Mouse (Mus musculus): ENCODE data around the gene Dstn.

Gene Dstn

DNA sequence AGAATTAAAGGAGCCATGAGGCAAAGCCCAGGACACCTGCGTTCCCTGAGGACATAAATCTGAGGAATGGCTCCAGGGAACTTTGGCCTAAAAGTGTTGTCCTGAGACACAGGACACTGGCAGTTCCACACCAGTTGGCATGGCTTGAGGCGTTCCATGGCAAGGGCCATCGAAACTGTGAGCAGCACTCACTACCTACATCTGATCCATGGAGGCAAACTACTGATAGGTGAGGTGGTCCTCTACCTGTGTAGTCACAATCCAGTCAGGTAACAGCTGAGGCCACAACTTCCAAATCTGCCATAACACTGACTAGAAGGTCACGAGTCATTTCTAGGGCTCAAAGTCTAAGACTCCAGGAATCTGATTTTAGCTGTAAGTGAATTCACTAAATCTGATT, 40.6 kb downstream of the Dstn start:
- DNase-seq = peak; percentile 16 to 55

DNA sequence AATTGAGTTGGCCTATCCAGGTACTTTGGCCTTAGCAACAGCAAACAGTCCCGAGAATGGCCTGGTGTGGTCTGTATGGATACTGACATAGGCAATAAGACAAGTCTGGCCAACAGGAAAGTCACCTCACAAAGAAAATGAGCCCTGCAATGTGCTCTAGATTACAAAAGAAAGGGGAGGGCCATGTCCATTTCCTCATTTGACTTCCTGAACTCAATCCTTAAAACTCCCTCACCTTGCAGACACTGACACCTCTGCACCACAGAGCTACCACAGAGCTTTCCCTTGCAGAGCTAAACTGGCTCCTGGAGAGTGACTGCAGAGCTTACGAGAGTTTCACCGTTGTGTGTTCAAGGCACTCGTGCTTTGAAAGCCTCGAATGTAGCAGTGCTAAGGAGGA, 47.1 kb downstream of the Dstn start:
- no peak for DNase-seq

DNA sequence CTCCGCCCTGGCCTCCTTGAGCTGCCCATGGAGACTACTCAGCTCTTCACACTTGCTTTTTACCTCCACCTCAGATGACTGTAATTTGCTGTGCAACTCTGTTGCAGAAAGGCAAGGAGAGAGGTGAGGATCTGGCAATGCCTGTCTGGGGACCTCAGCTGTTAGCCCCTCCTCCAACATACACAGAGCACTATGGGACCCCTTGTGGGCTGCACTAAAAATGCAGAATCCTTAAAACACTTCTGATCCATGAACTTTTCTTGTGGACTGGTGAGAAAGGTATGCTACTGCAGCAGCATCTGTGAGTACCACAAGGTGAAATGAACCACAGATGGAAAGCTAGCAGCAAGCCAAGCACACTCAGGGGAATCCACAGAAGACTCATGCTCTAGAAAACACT, 48.2 kb downstream of the Dstn start:
- no peak for DNase-seq

DNA sequence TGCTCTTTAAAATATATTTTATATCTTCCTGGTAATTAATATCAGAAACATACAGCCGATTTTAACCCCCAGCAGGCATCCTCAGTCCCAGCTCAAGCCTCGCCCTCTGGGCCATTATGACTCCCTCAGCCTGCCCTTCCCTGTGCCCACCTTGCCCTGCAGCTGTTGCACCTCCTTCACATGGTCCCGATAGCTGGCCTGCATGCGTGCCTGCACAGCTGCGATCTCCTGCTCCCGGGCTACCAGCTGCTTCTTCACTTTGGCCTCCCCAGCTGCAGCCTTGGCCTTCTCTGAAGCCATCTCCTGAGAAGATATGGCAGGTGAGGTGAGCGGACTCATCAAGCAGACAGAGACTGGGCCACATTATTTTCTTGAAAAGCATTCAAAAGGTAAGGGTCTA, 54.1 kb downstream of the Dstn start:
- DNase-seq = no peak

DNA sequence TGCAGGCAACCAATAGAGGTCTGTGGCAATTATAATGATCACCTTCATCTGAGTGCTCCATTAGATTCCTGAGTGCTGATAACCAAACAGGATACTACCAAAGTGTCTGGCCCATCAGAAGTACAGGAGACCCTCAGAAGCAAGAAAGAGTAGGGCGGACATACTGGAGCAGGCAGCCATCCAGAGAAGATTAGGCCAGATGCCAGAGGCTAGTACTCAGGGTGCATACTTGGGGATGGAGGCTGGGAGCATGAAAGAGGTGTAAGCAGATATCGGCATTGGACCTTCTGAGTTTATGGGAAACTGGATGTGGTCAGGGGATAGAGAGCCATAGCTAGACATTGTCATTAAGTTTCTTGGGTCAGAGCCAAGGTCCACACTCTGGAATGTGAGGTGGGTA, 55.7 kb downstream of the Dstn start:
- DNase-seq = no peak

DNA sequence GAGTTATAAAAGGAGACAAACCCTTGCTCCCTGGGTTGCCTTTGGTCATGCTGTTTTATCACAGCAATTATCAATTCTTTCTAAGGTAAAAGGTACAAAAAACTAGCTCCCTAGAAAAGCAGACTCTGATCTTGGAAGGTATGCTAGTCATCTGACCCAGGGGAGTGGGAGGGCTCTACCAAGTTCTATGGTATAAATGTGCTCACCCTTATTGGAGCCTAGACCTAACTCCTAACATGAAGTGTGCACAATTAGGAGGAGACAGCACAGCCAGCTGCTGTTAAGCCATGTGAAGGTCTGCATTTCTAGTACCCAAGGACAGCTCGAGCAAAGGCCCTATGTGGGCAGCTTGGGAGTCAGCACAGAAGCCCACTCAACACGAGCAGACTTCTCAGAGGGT, 56.8 kb downstream of the Dstn start:
- no peak for DNase-seq

DNA sequence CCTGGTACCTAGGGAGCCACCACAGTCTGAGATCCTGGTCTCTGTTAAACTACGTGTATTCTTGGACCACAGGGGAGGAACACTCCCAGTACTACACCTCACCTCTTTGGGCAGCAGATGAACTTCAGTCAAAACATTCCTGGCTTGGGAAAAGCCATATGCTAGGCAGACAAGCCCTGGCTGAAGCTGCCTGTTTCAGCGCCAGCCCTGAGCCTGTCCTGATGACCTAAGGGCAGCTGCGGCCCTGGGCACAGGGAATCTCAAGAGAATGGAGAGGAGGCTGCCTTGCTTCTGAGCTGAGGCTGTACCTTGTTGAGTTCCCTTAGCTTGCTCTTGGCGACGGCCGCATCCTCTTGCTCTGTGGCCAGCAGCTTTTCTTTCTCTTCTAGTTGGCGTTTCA, 58.0 kb downstream of the Dstn start:
- DNase-seq = no peak

DNA sequence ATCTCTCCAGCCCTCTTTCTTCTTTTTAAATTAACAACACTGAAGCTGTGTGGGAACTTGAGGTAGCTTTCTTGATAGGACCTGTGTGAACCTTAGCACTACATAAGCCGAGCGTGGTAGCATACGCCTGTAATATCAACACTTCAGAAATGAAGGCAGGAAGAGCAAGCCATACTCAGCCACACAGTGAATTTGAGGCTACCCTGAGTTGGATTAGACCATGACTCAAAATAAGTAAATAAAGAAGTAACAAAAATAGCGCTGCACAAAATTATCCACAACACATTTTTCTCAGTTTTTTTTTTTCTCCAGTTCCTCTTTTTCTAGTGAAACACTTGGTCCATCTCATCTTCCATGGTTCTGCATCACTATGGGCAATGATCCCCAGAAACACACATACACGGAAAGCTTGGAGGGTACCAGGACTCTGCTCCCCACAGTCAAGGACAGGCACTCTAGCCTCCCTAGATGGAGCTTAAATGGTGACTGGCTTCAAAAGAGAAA, 60.1 kb downstream of the Dstn start:
- DNase-seq = no peak

DNA sequence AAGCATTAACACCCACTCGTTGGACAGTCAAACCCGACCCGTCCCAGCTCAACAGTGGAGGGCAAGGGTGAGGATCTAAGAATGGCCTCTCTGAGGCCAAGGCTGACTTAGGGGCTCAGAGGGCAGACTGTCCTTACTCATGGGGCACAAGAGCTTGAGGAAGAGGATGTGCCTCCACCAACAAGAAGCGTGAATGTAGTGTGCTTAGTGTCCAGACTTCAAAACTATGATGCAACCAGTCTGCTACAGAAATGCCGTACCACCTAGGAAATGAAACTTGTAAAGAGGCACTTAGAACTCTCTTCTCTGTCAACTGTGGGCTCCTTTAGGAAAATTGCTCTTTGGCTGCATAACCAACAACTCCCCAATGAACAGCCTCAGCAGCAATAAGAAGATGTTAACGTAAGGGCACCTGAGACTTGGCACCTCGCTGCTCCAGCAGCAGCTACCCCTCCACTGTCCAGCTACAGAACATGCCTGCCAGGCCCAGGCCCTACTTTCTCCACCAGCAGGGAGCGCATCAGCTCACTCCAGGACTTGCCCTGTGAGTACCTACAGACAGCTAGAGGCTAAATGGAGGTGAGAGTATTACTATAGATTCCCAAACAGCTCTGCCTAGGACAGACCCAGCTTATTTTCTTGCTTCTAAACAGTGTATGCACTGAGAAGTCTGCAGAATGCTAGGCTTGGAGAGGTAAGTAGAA, 63.5 kb downstream of the Dstn start:
- no peak for DNase-seq

DNA sequence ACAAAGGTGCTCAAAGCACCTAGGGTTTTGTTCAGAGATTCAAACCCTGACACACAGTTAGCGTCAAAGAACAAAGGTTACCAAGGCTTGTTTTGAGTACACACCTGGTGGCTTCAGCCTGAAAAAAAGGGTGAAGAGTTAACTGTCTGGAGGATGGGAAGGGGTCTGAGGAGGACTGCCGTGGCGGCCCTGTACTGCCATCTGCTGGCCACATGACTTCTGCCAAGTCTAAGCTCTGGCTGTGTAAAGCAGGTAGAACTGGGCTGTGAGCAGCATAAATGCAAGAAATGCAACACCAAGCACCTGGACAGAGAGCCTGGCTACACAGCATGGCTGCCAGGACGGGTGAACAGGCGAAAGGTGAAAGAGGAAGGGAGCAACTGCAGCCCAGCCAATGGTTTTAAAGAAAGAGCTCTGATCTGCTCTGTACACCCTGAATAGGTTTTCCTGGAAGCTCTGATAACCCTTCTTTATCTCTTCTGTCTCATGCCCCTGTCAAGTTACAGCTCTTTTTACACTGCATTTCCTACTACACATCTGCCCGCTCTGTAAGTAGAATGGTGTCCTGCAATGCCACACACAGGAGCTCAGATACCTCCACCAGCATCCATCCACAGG, 65.8 kb downstream of the Dstn start:
- peak; percentile 76 to 84 for DNase-seq

DNA sequence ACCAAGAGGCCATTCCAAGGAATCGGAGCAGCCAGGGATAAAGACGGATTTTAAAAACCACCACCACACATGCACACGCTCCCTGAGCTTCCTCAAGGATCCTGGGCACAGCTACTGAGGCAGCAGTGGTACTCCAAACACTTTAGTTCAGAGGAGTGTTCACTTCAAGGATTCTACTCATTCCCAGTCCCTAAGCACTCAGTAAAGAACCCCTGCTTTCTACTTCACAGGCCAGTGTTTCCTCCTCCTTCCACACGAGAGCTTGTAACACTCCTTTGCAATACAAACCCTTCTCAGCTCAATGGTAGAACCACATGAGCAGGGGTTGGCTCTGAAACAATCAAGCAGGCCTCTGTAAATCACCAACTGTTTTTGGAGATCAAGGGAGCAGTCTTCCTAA, 67.0 kb downstream of the Dstn start:
- no peak for DNase-seq

DNA sequence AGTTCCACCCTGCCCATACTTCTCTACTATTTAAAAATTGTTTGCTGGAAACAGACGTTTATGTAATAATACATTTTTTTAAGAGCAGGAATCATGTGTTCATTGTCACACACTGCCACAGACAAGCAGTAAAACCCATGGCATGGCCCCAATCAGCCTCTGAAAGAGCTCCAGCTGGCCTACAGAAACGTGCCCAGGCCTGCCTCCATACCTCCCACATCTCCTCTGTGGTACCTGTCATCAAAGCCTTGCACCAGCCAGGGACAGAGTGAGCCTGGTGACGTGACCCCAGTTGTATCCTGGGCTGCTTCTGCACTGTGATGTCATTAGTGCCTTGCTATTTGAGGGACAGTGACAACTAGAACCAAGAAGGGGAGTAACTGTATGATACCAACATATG, 67.8 kb downstream of the Dstn start:
- DNase-seq = no peak

DNA sequence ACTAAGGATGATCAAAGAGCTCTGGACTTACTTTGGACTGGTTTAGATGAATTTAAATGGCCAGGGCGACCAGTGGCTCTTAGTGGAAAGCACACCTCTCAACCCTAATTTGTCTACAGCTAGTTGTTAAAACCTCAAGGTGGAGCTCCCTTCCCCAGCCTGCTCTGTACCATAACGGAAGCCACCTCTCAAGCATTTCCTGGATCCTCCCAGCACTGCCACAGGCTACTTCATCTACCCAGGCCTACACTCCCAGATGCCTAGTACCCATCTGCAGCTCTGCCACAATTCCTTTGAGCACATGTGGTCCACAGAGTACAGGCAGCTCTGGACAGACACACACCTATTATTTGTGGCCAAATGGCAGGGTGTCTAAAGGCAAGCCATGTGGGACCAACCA, 68.4 kb downstream of the Dstn start:
- no peak for DNase-seq

DNA sequence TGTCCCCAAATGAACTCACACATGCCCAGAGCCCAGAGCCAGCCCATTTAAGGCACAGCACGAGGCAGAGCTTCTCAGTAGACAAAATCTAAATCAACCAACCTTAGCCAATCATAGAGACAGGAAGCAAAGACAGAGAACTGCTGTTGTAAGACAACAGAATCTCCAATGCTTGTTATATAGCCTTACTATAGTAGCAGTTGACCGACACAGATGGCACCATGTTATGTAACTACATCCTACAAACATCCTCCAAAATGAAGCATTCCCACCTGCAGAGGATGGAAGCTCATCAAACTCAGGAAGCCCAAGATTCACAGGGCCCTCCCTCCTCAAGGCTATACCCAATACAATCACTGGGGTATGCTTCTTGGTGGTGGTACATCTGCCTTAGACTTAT, 72.4 kb downstream of the Dstn start:
- no peak for DNase-seq

DNA sequence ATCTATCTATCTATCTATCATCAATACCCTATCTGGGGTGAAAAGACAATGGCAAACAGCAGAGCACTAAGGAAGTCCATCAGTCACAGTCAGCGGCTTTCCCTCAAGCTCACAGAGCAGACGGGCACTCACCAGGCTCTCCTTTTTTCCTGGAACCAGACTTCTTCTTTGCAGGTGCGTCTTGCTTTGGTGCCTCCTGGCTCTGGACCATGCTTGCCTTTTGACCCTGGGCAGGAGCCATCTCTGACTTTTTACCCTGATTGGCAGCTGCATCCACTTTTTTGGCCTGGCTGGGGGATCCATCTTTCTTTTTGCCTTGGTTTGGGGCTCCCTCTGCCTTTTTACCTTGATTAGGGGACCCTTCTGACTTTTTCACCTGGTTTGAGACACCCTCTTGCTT, 72.9 kb downstream of the Dstn start:
- DNase-seq = peak; percentile 48 to 71

DNA sequence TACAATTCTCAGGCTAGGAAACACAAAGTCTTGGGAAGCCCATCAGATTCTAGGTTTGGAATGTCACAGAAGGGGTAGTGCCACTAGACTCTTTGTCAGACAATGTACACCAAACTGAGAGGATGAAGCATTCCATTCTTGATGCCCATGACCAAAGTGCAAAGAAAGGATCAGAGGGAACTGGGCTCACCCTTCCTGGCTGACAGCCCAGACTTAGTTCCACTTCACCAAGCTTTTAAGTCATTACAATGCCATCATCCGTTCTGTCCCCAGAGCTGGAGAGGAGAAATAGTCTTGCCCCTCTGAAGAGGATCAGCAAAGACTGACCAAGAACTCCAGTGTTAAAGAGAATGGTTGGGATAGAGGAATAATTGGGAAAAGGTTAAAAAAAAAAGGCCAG, 75.9 kb downstream of the Dstn start:
- peak; percentile 85 to 86 for DNase-seq

DNA sequence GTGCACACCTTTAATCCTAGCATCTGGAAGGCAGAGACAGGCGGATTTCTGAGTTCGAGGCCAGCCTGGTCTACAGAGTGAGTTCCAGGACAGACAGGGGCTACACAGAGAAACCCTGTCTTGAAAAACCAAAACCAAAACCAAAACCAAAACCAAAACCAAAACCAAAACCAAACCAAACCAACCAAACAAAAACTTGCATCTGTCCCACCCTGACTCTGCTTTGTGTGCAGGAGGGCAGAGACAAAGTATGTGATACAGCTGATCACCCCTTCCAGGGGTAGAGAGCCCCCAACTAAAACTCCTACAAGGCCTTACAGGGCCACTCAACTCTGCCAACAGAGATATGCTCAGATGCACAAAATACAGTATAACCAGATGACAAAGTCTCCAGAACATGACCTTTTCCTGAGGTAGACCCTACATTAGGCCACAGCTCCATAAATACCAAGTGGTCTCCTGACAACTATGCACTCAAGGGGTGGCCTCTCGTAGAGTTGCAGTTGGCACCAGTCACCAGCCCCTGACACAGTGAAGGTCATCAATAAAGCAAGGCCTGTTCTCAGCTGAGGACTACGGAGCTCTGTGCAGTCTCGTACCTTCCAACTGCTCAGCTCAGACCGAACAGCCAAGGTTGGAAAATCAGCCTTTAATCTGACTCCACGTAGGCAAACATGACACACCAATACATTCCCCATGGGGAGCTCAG, 77.0 kb downstream of the Dstn start:
- DNase-seq = no peak

Data from kidney, postnatal 25 days (tissue).